Mouse (Mus musculus): ENCODE measurements around the gene Cic.

Cic gene

DNA sequence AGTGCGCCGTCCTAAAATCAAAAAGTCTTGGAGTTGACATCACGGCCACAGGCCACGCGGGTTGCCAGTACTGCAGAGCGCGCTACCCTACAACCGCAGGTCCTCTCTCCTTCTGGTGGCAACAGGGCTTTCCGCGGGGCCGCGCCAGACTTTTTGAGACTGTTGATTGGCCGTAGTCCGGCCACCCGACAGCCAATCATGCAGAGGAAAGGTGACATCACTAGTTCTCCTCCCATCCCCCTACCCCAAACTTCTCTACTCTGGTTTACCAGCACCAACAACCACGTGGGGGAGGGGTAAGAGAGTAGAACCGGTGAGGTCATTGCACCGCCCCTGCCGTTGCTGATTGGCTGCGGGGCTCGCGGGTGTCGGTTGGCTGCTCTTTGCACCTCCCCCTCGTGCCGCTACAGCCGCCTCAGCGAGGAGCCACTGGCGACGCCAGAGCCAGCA lies at the start of gene Cic:
Gene Cic, plus strand, starts transcription at position 404 of the 450 bp plus-strand sequence.
- POLR2A ChIA-PET, result interaction anchor here in 3 of 4 experiments (0.5 to 6.1 kb wide), 73 partner anchors 9 to 487 kb away, joined by 3 to 68 read pairs (median 5); partner anchors contain the start of genes Gsk3a (in 3 of the 3), Pafah1b3 (in 3 of the 3), Zfp526 (in 3 of the 3) and Megf8 (in 2 of the 3)

DNA sequence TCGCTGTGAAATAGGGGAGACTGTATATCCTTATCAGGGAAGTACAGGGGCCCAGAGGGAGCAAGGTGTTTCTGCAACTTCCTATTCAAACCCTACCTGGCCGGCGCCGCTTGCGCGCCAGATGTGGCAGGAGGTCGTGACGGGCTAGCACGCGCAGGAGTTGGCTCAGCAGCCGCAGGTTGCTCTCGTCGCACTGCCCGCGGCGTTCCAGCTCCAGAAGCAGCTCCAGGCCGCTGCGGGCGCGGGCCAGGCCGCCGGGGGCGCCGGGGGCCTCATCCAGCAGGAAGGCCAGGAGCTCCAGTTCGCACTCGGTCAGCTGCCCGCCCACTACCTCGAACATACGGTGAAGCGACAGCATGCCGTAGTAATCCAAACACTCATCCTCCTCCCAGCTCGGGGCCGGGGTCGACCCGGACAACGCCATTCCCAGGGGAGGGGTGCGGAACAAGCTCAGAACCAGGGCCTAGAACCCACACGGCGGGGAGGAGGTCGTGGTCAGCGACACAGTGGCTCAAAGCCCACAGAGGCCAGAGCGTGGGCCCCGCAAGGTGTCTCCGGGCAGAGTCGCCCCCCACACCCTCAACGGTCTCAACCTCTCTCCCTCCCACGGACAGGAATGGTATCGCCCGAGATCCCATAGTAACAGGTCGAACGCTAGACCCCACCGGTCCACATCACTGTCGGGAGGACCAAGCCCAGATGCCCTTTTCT lies 48.6 kb upstream of the Cic start:
- ChIA-PET CTCF (interaction anchor here in 3 of 4 experiments (0.5 to 3.6 kb wide), 10 partner anchors 19 to 193 kb away, joined by 3 to 10 read pairs (median 4); partner anchors contain the start of gene Gsk3a (in 1 of the 3)), POLR2A (interaction anchor here (0.5 to 11.2 kb wide), 47 partner anchors 10 to 536 kb away, joined by 3 to 160 read pairs (median 5); partner anchors contain the start of genes Cic (in 3 of the 4), Gsk3a (in 3 of the 4), Pafah1b3 (in 3 of the 4) and Megf8 (in 2 of the 4))

More for the DNA sequence above, at the start of gene Cic:
- CTCF ChIA-PET, result interaction anchor here (0.6 to 1.9 kb wide), 15 partner anchors 11 to 420 kb away, joined by 3 to 25 read pairs (median 5); partner anchors contain the start of genes Gsk3a (in 1 of the 4), Megf8 (in 1 of the 4) and Rabac1 (in 1 of the 4)

DNA sequence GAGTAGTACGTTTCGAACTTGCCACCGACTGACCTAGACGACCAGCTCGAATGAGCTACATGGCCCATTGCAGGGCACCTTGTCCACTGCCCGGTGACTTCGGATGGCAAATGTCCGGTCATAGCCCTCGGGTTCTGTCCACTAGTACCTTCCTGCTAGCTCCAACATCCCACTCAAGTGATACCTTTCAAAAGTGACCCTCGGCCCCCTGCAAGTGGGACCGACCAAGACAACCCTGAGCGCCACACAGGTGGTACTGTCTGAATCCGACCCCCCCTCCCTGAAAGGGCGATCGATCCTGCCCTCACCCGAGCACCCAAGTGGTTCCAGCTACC lies 48.1 kb upstream of the Cic start:
- ChIA-PET CTCF (interaction anchor here in 3 of 4 experiments (0.5 to 3.6 kb wide), 11 partner anchors 13 to 501 kb away, joined by 3 to 10 read pairs (median 4); partner anchors contain the start of gene Pafah1b3 (in 1 of the 3)), POLR2A (interaction anchor here in 3 of 4 experiments (0.5 to 11.2 kb wide), 58 partner anchors 8 to 761 kb away, joined by 3 to 160 read pairs (median 4); partner anchors contain the start of genes Cic (in 3 of the 3), Gsk3a (in 3 of the 3), Megf8 (in 3 of the 3) and Pafah1b3 (in 3 of the 3))

DNA sequence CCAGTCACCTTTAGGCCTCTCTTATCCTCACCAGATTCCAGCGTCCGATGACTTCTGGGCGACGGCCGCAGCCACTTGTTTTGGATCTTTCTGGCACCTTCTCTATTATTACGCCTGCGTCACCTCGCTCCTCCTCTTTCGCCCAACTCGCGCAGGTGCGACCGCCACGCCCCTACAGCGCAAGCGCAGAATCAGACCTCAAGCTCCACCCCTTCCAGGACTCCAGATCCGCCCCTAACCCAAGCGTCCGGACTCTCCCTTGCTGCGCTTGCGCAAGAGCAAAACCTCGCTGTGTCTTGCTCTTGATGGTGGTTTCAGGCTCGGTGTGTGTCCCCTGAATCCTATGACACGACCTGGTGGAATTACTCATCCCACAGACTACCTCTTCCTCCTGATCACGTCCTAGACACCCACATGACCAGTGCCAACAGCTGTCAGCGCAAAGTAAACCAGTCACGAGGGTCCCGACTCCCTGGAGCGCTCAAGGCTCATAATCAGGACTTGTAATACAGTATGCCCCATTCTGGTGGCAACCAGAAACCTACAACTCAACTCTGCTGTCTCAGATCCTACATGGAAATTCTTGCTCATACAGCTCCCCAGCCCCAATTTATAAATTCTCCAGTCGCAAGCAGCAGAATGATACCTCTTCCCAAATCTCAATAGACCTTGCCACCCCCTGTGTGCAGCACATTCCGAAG lies 47.6 kb upstream of the Cic start:
- CTCF ChIA-PET, result interaction anchor here in 3 of 4 experiments (0.6 to 3.6 kb wide), 13 partner anchors 13 to 500 kb away, joined by 3 to 10 read pairs (median 4); partner anchors contain the start of gene Pafah1b3 (in 1 of the 3)
- POLR2A ChIA-PET, result interaction anchor here in 3 of 4 experiments (0.5 to 11.2 kb wide), 69 partner anchors 9 to 762 kb away, joined by 3 to 160 read pairs (median 4); partner anchors contain the start of genes Cic (in 3 of the 3), Gsk3a (in 3 of the 3), Megf8 (in 3 of the 3) and Pafah1b3 (in 3 of the 3)

DNA sequence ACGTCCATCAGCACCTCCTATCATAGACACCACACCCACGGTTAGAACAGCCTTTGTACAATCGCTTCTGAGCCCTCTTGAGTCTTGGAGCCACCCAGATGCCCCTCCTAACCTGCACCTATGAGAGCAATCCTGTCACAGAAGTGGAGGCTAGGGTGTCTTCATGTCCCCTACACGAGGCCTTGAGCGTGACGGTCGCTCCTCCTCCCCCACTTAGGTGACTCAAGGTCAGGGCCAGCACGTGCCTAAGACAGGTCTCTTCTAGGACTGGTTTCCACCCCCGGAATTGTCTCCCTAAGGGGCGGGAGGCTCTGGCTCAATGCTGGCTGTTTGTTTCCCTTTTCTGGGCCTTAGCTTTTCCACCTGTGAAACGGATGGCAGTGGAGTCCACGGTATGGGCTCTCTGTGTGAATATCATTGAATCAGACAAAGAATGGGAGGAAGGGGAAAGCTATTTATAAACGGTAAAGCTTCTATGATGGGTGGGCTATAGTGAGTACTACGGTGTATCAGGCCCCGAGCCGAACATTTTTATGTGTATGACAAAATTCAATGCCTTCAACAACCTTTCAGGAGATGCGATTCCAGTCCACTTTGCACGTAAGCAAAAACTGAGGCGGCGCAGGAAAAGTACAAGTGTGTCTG lies 46.9 kb upstream of the Cic start, which contains the start of gene Dedd2:
Gene Dedd2, minus strand, starts transcription at position 159 of the 645 bp plus-strand sequence.
- ChIA-PET POLR2A (interaction anchor here (0.6 to 11.2 kb wide), 70 partner anchors 9 to 535 kb away, joined by 3 to 160 read pairs (median 4); partner anchors contain the start of genes Cic (in 3 of the 4), Gsk3a (in 3 of the 4), Megf8 (in 2 of the 4) and Pafah1b3 (in 2 of the 4)), CTCF (interaction anchor here in 3 of 4 experiments (0.6 to 3.6 kb wide), 16 partner anchors 12 to 499 kb away, joined by 3 to 10 read pairs (median 4); partner anchors contain the start of gene Pafah1b3 (in 2 of the 3))

DNA sequence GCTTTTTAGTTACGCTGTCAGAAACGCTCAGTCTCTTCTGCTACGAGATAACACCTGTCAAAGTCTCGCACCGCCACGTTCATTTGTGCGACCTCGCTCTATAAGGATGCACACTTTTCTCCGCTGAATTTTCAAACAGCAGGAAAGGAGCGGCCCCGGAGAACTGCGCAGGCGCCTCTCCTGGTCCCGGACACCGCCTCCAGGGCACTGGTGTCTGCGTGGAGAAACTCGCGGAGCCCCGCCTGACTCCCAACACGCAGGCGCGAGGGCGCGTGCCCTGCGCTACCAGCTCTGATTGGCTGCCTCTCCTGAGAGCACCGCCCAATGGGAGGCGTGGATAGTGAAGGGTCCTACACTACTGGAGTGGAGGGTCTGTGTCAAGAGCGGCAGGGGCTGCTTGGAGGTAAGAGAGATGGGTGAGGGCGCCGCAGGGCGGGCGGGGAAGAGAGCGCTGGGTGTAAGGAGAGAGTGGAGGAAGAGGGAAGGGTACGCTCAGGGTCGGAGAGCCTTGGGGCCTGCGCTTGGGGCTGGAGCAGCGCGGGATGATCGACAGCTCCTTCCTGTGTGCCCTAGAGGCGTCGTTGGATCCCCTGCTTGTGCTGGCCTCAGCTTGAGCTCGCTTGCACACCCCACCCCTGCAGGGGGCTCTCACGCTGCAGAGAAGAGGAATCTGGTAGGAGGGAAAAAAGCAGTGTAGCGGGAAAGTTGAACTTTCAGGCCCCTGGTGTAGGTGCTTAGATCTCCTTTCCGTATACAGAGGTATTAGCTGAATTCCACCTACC lies 46.2 kb upstream of the Cic start, which contains the start of gene Zfp526:
Gene Zfp526, plus strand, starts transcription at position 324 of the 782 bp plus-strand sequence.
- ChIA-PET POLR2A (interaction anchor here (0.6 to 11.2 kb wide), 55 partner anchors 8 to 327 kb away, joined by 3 to 160 read pairs (median 5); partner anchors contain the start of genes Cic (in 3 of the 4), Gsk3a (in 3 of the 4), Pafah1b3 (in 2 of the 4) and Megf8 (in 1 of the 4)), CTCF (interaction anchor here (0.5 to 3.6 kb wide), 17 partner anchors 17 to 506 kb away, joined by 3 to 10 read pairs (median 4); partner anchors contain the start of genes Pafah1b3 (in 2 of the 4) and Megf8 (in 1 of the 4))

DNA sequence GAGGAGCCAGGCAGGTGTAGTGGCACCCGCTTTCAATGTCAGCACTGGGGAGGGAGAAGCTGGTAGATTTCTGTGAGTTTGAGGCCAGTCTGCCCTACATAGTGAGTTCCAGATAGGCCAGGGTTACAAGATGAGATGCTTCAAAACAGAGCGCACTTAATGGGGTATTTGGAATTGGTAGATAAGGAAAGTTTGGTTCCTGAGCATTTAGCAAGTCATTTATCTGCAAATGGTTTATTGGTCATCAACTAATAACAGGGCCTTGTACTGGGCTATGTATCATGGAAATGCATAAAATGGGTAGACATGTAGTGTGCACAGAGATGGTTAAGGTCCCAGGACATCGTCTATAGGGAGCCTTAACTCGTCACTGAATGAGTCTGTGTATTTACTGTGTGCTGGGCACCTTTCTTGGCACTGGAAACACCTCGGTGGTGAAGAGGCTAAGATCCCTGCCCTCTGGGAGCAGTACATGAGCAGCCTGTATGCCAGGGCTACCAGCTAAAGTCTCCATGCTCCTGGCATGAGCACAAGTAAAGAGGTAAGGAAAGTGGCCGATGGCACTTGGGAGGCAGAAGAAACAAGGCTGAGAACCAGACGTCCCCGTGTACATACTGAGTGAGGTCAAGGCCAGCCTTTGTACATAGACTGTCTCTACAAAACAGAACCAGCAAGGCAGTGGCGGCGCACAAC lies 45.1 kb upstream of the Cic start:
- ChIA-PET POLR2A (interaction anchor here in 3 of 4 experiments (0.6 to 11.2 kb wide), 13 partner anchors 11 to 328 kb away, joined by 3 to 160 read pairs (median 9); partner anchors contain the start of genes Gsk3a (in 2 of the 3), Cic (in 1 of the 3), Pafah1b3 (in 1 of the 3) and Pou2f2 (in 1 of the 3)), CTCF (interaction anchor here in 3 of 4 experiments (1.3 to 2.1 kb wide), 4 partner anchors 16 to 128 kb away, joined by 3 to 6 read pairs (median 4); no protein-coding TSS in a partner anchor)

DNA sequence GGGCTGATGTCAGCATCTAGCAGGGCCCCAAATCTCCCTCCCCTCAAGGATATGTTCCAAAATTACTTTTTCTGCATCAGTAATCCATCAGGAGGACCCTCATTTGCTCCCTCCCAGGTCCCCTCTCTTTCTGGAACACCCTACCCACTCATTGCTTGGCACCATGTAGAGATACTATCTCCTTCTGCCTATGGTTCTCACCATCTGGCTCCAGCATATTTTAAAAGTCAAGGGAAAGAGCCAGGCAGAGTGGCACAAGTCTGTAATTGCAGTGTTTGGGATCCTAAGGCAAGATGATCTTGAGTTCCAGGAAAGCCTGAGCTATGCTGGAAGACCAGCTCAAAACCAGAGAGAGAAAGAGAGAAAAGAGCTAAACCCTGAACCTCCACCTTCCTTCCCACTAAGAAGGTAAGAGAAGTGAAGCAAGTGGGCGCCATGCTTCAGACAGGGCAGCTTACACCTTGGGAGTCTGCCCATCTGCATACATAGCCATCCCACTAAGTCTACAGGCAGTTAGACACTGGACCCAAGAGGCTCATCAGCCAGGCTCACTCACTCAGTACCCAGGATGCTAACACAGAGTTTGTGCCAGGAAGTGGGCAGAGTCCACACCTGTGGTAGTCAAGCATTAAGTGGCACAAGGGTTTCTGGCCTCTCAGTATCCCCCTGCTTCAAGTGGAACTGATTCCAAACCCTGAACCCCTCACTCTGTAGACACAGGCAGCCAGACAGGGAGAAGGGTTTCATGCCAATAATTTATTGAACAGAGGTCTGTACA lies 39.8 kb upstream of the Cic start:
- CTCF ChIA-PET, result interaction anchor here in 1 of 4 experiments (0.6 kb wide), 1 partner anchor 10 kb away, joined by 4 read pairs; the partner anchor contains the start of gene Gsk3a
- POLR2A ChIA-PET, result interaction anchor here in 3 of 4 experiments (0.5 to 11.2 kb wide), 3 partner anchors 7 to 140 kb away, joined by 5 to 160 read pairs (median 51); partner anchors contain the start of gene Gsk3a (in 2 of the 3)

DNA sequence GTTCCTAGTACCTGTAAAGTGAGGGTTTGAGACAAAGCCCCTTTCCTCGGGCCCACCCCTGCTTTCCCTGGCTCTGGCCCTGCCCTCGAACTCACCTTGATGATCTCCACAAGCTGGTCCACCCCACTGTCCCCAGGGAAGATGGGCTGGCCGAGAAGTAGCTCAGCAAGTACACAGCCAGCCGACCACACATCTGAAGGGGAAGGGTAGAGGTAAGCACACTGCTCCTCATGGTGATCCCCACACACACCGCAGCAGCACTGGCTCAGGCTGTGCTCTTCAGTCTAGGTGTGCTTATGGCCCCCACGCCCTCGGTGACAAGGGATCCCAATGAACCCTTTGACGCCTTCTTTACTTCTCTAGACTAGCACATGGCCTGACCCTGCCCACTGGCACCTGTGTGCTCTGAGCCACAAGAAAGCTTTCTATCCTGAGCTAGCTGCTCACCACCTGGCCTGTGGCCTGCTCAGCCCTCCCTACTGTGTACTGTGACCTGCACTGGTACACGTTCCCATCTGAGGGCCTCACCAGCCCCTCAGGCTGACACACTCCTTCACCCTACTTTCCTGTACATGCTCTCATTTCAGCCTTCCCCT lies 36.7 kb upstream of the Cic start:
- POLR2A ChIA-PET, result interaction anchor here in 3 of 4 experiments (0.7 to 10.7 kb wide), 10 partner anchors 8 to 84 kb away, joined by 3 to 160 read pairs (median 4); partner anchors contain the start of genes Dedd2 (in 3 of the 3) and Zfp526 (in 3 of the 3)
- CTCF ChIA-PET, result interaction anchor here in 3 of 4 experiments (0.7 to 1.4 kb wide), 3 partner anchors 43 to 122 kb away, joined by 3 read pairs; no protein-coding TSS in a partner anchor

DNA sequence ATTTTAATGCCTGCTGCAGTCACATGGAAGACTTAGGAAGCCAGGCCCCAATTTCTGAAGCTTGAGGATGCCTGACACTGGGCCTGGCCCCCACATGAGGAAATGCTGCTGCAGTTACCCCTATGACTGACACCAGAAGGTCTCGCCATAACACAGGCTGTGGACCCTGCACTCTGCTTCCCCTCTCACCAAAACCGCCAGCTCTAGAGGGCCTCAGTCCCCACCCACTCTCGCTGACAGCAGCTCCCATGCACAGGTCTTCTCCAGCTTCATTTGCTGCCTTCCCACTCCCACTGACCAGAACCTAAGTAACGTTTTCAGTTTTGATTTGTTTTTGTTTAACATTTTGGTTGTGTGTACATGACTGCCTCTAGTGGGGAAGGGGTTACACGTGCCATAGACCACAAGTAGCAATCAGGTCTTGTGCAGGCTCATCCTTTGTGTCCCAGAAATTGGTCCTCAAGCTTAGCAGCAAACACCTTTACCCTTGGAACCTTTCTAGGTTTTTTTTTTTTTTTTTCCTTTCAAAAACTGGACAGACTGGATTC lies 35.3 kb upstream of the Cic start:
- POLR2A ChIA-PET, result interaction anchor here (0.9 to 10.7 kb wide), 26 partner anchors 10 to 82 kb away, joined by 3 to 160 read pairs (median 4); partner anchors contain the start of genes Dedd2 (in 3 of the 4), Zfp526 (in 3 of the 4), Cic (in 2 of the 4) and Pafah1b3 (in 1 of the 4)

DNA sequence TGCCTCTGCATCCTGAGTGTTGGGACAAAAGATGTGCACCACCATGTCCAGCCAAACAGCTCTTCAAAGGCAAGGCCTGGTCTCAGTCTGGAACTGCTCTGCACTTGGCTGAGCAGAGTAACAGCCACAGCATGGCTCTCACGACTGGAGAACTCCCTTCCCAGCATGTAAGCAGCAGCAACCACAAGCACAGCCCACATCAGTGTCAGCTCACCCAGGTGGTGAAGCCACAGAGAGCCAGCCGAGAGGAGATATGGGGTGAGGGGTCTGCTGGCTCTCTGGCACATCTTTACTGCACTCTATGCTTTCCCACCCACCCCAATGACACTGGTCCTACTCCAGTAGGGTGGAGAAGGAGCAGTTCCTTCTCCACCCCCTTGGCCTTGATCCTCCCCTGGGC lies 34.4 kb upstream of the Cic start:
- POLR2A ChIA-PET, result interaction anchor here (0.6 to 10.7 kb wide), 21 partner anchors 7 to 65 kb away, joined by 3 to 160 read pairs (median 3); partner anchors contain the start of genes Cic (in 2 of the 4), Dedd2 (in 2 of the 4), Zfp526 (in 2 of the 4) and Pafah1b3 (in 1 of the 4)

More for the DNA sequence above, 35.3 kb upstream of the Cic start:
- CTCF ChIA-PET, result interaction anchor here (0.6 to 1.4 kb wide), 13 partner anchors 9 to 267 kb away, joined by 3 to 8 read pairs (median 4); partner anchors contain the start of genes Cic (in 1 of the 4) and Megf8 (in 1 of the 4)

DNA sequence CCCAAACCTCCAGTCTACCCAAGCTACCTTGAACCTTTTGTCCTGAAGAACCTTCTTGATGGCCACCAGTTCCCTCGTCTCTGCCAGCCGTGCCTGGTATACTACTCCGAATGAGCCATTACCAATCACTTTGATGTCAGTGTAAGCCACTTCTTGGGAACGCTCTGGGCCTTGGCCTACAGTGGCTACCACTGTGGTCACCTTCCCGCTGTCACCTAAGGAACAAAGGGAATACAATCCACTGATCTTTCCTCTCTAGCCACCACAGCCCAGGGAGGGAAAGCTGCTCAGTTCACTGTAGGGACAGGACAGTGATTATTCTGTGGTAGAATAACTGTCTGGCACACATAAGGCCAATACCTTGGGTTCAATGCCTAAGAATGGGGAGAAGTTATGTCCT lies 32.0 kb upstream of the Cic start:
- ChIA-PET POLR2A (interaction anchor here (0.6 to 10.7 kb wide), 13 partner anchors 9 to 109 kb away, joined by 3 to 160 read pairs (median 13); partner anchors contain the start of genes Dedd2 (in 2 of the 4), Zfp526 (in 2 of the 4) and Cic (in 1 of the 4)), CTCF (interaction anchor here in 2 of 4 experiments (0.6 to 1.4 kb wide), 2 partner anchors 48 to 103 kb away, joined by 4 to 5 read pairs; no protein-coding TSS in a partner anchor)

More for the DNA sequence above, 34.4 kb upstream of the Cic start:
- CTCF ChIA-PET, result interaction anchor here (0.6 to 1.3 kb wide), 9 partner anchors 13 to 138 kb away, joined by 3 to 7 read pairs (median 4); partner anchors contain the start of genes Cic (in 1 of the 4) and Megf8 (in 1 of the 4)

Measured in embryonic stem cell, embryonic (primary cell).